Mouse (Mus musculus): Measurements from ENCODE around the gene BC004004.

GRCm38 (mm10) chr17:29303856-29304255 lies 35.3 kb downstream of the BC004004 start:
- TF ChIP-seq POLR2A (IDR thresholded peaks at IDR 0.05; ENCODE audit: insufficient read length, low read depth) (no peak), E2F4 (IDR thresholded peaks at IDR 0.05; ENCODE audit: insufficient read depth) (no peak), TCF3 (IDR thresholded peaks at IDR 0.05; ENCODE audit: insufficient read length, low read depth) (no peak), USF1 (IDR thresholded peaks at IDR 0.05; ENCODE audit: low read depth) (no peak), MYOD1 (IDR thresholded peaks at IDR 0.05; ENCODE audit: control insufficient read depth in 1 of 3, insufficient read length in 2 of 3, low read depth in 2 of 3) (no peak), TCF12 (IDR thresholded peaks at IDR 0.05; ENCODE audit: insufficient read depth, poor library complexity, severe bottlenecking) (no peak), MYOG (IDR thresholded peaks at IDR 0.05; ENCODE audit: control insufficient read depth in 1 of 3, insufficient read depth in 1 of 3, insufficient read length in 2 of 3, low read depth in 2 of 3) (no peak), MAX (IDR thresholded peaks at IDR 0.05; ENCODE audit: low read depth) (no peak), POLR2AphosphoS2 (IDR thresholded peaks at IDR 0.05; ENCODE audit: insufficient read length, low read depth) (no peak), REST (IDR thresholded peaks at IDR 0.05; ENCODE audit: insufficient read depth, insufficient read length) (no peak), CEBPB (IDR thresholded peaks at IDR 0.05; ENCODE audit: insufficient read depth, poor library complexity, severe bottlenecking) (no peak)
